Mouse (Mus musculus) ES-E14 (cell line): ENCODE measurements at regions not wholly inside any gene's neighbourhood (a gene's known extent, or its start where the extent isn't known, plus 50 kb on each side); places are given as distances from the start of the nearest gene placed in this dataset.

Experiments used
- MAFK ChIP-seq: IDR thresholded peaks from 2 replicates; pipeline ENCODE4 v1.6.1; 2014; ENCODE audit warnings: mild to moderate bottlenecking, low read depth, low read length, inconsistent platforms; ENCODE audit not compliant: insufficient read depth
- ZC3H11A ChIP-seq: IDR thresholded peaks from 2 replicates; pipeline ENCODE4 v1.6.1; 2012; ENCODE audit warnings: low read depth, mild to moderate bottlenecking, inconsistent platforms, low read length, borderline replicate concordance

GRCm38 (mm10) chr2:171453241-171453640 is 590.0 kb downstream of the Cbln4 start:
- TF ChIP-seq MAFK (no peak), ZC3H11A (no peak)
